Mouse (Mus musculus): ENCODE data around the gene Msx2. TPM values are rescaled to one million over a fixed set of nuclear protein-coding genes. Genes with fewer than 3 reads are reported as not detected.

Msx2 gene
- total RNA-seq (2021): 1 to 10 TPM in 1 of 2 experiments, under 1 TPM in 1; 0.94 to 1.0 TPM
- long read RNA-seq, experiment 1: 0 reads
- long read RNA-seq, experiment 2, partial matches to known transcripts: 0 of 2 reads
- long read RNA-seq, experiment 2, other reads (novel, unspliced or antisense): 0 of 2 reads

DNA sequence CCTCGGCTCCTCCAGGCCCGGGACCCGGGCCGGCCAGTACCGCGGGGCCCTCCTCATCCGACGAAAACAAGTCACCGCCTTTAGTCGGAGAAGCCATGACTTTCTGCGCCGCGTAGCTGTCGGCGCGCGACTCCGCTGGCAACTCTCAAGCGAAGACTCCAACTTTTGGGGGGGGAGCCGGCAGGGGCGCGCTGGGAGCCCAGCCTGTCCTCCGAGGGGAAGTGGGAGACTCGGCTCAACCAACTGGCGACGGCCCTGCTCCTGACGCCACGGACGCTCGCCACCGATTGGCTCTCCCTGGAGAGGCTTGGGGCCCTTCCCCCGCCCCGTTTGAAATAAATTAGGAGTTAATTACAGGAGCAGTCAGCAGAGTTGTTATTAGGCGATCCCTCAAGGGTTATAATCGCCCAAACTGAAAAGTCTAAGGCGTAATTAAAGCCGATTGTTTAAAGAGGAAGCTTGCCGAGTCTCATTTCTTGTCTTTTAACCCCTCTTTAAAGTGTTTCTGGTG, at the start of gene Msx2:
Msx2 (minus strand) TSS at position 461 of the 511 bp plus-strand sequence.
- DNase-seq (ENCODE audit: low spot score in 2 of 2): peak in 1 of 2 experiments; percentile 74

DNA sequence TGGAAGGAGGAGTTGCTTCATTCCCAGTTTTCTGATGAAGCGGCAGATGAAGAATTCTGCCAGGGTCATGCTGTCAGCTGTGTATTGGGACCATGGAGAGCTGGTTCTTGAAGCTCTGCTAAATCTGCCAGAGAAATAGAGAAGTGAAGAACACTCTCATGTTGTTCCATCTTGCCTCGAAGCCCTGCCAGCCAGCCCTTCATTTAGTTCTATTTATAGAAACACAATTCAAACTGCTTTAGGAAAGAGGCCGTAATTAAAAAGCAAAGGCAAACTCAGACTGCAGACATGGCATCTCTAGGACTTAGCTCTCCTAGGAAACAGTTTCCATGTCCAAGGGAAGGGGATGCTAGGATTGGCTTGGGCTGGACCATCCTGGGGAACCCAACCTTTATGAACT, 48.6 kb upstream of the Msx2 start:
- DNase-seq (ENCODE audit: low spot score in 2 of 2): no peak

DNA sequence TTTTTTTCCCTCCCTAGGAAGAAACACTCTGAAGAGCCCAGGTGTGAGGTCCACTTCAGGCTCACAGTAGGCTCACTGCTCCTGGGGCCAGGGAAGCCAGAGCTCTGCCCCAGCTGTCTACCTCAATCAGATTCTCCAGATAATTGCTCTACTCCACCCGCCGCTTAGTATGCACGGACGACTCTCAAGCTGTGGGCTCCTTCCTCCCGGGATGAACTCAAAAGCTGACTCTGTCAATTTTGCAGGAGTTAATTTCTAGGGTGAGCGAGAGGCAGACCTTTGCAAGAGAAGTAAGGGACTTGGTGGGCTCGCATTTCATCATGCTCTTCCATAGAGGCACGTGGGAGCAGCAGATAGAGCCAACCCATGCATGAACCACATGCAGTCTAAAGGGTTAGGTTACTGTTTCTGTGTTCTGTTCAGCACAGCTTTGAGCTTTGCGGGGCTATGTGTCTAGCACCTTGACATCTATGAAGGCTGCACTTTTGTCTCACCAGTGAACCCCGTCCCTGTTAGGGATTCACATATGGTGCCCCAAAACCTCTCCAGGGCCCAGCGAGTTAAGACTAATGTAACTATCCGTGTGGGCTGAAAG, 47.6 kb upstream of the Msx2 start:
- no peak for DNase-seq (ENCODE audit: low spot score in 2 of 2)

DNA sequence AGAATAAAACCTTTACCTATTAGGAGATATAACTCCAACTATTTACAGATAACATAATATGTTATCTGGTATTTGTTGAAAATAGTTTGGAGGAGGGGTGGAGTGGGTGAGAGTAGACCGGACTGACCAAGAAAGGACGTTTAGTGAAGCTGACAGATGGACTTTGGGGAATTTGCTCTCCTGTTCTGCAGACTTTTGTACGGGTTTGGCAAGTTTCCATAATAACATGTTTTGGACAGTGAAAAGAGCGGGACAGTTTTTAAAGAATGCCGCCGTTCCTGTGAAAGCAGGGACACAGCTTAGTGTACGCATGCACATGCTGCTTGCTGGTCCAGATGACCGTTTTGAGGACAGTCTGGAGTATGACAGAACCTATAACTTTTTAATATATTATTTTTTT, 46.9 kb upstream of the Msx2 start:
- DNase-seq (ENCODE audit: low spot score in 2 of 2): no peak

DNA sequence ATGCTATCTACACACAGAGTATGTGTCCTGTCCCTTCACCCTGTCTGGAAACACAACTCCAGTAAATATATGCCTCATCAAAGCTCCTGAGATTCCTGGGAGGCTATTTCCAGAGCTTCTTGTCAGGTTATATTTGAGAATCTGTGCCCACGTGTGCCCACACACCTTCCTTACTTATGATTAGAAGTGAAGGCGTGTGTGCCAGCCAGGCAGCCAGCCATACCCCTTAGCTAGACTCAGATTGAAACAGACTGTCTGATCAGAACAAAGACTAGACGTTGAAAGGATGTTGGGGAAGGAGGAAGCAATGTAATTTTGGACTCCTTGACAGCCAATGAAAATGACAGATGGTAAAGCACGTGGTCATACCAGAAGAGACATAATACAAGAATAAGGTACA, 45.4 kb upstream of the Msx2 start:
- DNase-seq (ENCODE audit: low spot score in 2 of 2): no peak

DNA sequence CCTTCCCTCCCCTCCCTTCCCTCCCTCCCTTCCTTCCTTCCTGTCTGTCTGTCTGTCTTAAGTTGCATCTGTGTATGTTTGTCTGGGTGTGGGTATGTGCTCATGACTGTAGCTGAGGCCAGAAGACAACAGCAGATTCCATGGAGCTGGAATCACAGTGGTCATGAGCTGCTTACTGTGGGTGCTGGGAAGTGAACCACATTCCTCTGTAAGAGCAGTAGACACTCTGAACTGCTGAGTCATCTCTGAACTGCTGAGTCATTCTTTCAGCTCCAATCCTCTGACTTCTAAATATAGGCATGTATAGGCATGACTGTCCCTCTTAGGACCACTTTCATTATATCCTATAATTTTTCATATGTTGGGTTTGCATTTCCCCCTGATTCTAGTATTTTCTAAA, 41.7 kb upstream of the Msx2 start:
- no peak for DNase-seq (ENCODE audit: low spot score in 2 of 2)

DNA sequence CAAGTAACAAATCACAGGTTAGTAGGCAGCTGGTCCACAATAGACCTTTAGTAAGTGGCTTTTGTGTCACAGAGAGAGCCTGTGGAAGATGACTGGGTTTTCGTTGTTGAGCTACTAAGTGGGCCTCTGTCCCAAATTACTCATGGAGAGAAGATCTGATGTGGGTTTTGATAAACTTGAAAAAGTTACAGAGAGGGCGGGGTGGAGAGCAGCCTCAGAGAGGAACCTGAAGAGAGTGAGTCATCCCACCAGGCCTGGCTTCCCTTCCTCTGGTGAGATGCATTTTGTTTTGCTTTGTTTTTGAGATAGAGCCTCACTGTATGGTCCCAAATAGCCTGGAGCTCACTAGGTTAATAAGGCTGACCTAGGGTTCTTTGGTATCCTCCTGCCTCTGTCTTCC, 38.5 kb upstream of the Msx2 start:
- DNase-seq (ENCODE audit: low spot score in 2 of 2): no peak

DNA sequence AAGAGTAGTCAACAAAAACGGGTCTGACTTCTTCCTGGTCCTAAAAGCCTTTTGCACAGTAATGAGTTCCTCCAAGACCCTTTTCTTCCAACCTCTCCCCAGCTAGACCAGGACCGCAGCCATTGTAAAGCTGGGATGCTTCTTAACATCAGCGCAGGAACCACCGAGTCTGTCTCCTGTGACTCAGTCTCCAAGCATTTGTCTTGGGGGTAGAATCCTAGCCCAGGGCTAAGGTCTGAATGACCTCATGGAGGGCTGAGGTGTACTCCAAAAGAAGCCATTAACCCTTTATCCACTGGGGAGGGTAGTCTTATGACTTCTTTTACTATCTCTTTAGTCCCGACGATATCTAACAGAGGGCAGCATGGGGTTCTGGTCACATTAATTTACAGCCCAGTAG, 29.5 kb upstream of the Msx2 start:
- no peak for DNase-seq (ENCODE audit: low spot score in 2 of 2)

DNA sequence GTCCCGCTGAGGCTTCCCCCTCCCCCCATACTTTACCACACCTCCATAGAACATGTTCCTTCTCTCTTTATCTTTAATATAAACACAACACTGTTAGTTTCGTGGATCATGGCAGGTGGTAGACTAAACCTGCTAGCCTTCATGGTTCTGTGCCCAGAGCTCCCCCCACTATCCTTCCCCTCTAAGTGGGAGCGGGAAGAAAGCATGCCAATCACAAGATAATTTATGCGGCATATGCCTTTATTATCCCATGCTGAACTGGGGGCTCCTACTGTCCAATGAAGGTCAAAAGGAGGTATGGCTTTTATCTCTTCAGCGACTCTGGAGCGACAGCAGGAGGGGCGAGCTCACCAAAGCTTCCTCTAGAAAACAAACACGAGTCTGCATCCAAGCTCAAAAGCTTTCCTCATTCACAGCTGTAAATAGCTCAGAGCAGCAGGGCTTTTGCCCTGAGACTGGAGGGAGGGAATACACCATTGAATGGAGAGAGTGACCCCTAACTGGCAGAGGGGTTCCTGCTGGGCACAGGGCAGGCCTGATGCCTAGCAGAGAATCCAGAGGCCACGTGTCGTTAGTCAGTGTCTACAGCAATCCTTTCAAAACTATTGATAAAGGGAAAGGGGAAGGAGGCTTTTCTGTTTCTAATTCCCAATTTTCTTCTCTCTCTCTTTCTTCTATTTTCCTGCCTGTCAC, 28.8 kb upstream of the Msx2 start:
- DNase-seq (ENCODE audit: low spot score in 2 of 2): no peak

DNA sequence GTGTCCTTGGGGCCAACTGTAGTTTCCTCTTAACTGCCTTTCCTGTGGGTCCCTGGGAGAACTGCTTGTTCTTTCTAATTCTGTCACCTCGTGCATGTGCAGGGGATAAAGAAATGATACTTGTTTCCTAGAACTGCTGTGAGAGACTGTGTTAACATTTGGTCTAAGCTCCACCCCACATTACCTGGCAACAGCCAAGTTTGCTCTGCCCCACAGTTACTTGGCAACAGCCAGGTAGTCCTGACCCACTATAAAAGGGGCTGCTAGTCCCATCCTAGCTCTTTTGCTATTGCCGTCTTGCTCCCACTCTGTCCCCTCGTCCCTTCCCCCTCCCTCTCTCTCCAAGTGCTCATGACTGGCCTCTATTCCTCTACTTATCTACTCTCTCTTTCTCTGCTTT, 28.2 kb upstream of the Msx2 start:
- no peak for DNase-seq (ENCODE audit: low spot score in 2 of 2)

DNA sequence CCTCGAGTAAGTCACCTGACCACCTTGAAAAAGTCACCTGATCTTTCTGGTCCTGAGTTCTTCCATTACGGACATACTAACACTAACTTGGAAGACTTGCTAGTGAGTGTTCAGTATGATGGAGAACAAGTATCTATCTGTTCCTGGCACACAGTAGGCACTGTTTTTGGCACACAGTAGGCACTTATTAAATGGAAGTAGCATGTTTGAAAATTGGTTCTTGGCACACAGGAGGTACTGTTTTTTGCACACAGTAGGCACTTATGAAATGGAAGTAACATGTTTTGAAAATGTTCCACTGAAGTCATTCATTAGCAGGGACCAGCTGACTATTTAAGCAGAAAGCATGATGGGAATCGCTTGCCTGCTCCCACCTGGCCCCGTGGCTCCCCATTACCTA, 13.6 kb upstream of the Msx2 start:
- DNase-seq (ENCODE audit: low spot score in 2 of 2): no peak

DNA sequence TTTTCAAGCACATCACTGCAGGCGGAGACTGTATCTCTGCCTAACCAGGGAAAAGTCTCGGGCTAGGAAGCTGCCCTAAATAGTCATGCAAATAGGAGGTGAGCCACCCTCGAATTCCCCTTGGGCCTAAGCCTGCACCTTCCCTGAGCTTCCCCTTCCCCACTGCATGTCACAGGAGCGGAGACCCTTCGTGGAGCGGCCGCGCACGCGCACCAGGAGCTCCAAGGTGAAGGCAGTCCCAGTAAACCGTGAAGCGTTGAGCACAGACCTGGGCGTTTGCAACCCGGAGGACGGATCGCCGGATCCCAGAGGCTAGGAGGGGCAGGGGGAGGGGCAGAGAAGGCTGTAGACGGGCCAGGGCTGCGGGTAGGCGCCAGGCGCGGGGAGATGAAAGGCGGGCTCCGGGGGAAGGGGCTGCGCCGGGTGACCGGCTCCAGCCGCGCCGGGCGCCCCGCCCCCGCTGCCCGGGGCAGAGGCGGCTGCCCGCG, 2.9 kb upstream of the Msx2 start:
- DNase-seq (ENCODE audit: low spot score in 2 of 2): no peak

DNA sequence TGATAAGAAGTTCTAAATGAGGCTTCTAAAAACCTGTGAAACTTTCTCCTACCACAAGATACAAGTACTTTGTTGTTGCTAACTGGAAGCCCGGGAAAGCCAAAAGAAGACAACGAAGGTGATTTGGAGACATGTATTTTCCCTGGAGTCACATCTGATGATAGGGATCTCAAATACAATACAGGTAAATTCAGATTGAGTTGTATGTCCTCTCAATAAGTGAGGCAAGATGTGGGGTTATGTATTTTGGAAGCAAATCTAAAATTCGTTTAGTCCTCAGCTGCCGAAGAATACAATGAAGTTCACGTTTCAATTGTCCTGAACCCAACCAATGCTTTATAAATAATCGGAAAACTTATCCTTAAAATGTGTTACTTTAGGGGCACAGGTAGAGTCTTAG, 1.6 kb upstream of the Msx2 start:
- no peak for DNase-seq (ENCODE audit: low spot score in 2 of 2)

DNA sequence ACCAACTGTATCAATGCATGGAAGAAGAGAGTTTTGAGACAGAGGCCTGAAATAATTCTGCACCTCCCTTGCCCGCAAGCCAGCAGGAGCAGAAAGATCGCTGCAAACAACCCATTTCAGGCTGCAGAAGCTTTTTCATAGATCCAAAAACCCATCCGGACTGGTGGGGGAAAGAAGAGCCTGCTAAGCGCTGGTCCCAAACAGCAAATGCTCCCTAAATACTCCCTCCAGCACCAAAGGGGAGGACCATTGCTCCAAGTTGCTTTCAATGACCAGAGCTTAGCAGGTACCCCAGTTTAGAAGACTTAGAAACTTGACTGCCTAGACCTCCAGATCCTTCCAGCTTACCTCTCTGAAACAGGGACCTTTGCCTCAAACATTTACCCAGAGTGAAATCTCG, 1.1 kb upstream of the Msx2 start:
- no peak for DNase-seq (ENCODE audit: low spot score in 2 of 2)

DNA sequence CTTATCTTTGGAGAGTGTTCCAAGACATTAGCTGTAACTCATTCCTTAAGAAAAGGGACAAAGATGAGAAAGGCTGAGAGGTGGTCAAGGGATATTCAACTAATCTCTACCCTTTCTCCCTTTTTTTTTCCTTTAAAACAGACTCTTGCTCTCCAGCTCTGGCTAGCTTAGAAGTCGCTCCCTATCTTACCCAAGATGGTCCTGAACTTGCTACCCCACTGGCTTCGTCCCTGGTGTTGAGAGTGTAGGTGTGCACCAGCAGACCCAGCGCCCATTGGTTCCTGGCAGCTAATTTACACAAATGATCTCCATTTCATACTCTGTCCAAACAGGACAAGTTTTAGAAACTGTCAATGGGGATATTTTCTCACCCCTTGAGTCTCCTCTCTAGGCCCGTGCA, 417 bp upstream of the Msx2 start:
- no peak for DNase-seq (ENCODE audit: low spot score in 2 of 2)

DNA sequence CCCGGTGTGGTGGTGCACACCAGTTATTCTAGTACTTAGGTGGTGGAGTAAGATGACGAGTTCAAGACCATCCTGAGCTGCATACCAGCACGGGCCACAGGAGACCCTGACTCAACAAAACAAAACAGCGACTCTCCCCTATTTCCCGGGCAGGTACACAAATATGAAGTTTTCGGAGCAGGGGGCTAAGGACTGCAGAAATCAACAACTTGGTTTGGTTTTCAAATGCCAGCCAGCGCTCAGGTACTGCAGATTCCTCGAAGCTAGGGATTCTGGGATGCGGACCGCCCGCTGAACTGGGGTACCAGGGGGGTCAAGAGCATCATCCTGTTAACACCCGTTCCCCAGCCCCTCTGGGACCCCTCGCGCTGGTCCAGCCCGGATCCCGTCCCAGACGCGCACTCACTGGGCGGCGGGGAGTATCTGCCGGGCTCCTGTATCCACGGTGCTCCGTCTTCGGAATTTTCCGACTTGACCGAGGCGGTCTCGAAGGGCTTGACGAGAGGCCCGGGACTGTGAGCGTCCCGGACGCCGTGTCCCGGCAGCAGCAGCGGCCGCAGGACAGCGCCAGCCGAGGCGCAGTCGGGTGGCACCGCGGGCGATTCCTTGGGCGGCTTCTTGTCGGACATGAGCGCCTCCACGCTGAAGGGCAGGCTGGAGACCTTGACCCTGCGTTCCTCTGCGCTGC, 804 bp downstream of the Msx2 start:
- DNase-seq (ENCODE audit: low spot score in 2 of 2): no peak

DNA sequence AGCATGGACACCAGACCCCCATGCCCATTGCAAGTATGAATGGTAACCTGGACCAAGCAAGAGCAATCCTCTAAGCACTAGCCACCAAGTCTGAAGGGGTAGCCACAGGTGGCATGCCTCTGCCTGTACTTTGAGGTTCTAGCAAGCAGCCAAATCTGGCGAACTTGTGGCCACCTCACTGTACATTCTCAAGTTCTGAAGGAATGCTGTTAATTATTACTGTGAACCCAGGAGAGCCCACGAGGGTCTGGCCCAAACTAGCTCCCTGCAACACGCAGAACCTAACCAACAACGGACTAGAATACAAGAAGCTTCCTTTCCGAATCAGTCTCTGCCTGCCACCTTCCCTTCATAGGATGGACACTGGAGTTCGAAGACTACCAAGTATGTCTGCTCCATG, 1.5 kb downstream of the Msx2 start:
- DNase-seq (ENCODE audit: low spot score in 2 of 2): no peak

DNA sequence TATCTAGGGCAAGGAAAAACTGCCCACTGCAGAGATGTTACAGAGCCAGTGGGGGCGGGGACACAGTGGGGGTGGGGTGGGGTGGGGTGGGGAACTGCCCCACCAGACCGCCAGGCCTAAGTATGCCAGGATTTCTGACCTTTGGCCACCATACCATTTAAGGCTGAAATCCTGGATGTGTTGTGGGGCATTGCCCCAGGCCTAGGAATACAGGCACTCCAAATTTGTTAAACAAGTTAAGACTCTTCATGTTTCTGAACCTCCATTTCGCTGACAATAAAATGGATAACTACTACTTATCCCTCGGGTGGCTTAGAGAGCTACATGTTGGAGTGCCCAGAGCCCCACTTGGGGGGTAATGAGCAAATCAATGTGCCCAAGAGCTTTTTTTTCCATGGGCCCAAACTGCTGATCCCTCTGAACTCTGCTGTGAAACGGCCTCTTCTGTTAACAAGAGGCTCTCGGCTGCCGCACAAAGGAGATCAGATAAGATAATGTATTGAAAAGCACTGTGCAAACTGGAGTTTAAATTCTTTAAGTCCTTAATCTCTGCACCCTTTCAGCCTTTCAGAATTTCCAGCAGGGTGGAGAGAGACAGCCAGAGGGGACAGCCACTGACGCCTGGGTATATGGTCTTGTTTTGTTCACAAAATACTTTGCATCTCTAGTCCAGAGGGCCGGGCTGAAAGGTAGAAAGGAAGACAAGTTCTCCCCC, 2.3 kb downstream of the Msx2 start:
- DNase-seq (ENCODE audit: low spot score in 2 of 2): no peak

DNA sequence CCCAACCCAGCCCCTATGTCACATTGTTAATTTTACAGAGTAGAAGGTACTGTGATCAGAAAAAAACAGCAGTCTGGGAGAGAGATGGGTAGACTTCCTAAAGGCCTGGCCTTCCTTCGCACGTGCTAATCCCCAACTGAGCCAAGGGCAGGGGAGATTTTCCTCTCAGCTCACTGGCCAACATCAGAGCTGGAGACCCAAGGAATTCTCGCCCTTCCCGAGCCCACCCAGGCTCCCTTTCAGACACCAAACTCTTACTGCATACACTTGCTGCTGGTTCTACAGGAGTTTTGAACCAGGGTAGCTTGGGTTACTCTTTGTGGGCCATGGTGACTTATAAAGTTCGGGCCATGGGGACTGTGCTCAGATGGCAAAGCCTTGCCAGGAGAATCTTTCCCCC, 3.1 kb downstream of the Msx2 start:
- no peak for DNase-seq (ENCODE audit: low spot score in 2 of 2)

DNA sequence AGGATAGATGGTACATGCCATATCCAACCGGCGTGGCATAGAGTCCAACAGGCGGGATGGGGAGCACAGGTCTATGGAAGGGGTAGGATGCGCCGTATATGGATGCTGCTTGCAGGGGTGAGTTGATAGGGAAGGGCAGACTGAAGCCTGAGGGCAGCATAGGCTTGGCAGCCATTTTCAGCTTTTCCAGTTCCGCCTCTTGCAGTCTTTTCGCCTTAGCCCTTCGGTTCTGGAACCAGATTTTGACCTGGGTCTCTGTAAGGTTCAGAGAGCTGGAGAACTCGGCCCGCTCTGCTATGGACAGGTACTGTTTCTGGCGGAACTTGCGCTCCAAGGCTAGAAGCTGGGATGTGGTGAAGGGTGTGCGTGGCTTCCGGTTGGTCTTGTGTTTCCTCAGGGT, 4.7 kb downstream of the Msx2 start:
- no peak for DNase-seq (ENCODE audit: low spot score in 2 of 2)

DNA sequence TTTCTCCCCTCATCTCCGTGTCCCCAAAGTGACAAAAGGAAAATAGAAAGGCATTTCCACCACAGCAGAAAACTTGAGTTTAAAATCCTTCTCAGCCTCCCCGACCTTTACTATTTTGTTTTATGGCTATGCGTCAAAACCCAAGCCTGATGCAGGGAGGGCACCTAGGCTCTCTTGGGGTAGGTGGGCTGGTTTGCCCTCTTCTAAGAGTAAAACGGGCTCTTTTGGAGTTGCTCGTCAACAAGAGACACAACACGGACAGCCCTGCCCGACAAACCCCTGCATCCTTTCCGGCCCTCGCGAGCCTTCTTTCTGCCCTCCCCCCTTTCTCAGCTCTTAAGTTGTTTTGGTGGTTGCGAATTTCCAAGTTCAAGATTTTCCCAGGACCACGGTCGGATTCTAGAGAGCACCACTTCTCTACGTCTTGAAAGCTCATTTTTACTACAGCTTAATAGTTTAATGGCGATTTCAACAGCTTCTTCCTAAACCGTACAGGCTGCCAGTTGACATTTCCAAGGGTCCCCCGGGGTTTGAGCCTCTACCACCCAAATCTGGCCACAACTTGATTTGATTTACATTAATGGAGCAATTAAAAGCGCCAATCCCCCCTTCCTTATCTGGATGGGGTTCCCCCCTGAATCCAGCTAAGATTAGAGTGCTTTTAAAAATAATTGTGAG, 6.5 kb downstream of the Msx2 start:
- DNase-seq (ENCODE audit: low spot score in 2 of 2): no peak
